Mouse (Mus musculus) cerebellum, postnatal 14 days (tissue): ENCODE measurements around the gene Plaur.
"Not testable (repeated sequence)": the region's sequence is repeated elsewhere in the genome, so short reads cannot be mapped to it uniquely, and the experiment has no call there.

Experiments used
- DNase-seq, 2 experiments: peaks; one replicate each; pipeline ENCODE4 v3.0.0; 2021; ENCODE audit warnings: mixed read lengths in 2 of 2

Gene Plaur

DNA sequence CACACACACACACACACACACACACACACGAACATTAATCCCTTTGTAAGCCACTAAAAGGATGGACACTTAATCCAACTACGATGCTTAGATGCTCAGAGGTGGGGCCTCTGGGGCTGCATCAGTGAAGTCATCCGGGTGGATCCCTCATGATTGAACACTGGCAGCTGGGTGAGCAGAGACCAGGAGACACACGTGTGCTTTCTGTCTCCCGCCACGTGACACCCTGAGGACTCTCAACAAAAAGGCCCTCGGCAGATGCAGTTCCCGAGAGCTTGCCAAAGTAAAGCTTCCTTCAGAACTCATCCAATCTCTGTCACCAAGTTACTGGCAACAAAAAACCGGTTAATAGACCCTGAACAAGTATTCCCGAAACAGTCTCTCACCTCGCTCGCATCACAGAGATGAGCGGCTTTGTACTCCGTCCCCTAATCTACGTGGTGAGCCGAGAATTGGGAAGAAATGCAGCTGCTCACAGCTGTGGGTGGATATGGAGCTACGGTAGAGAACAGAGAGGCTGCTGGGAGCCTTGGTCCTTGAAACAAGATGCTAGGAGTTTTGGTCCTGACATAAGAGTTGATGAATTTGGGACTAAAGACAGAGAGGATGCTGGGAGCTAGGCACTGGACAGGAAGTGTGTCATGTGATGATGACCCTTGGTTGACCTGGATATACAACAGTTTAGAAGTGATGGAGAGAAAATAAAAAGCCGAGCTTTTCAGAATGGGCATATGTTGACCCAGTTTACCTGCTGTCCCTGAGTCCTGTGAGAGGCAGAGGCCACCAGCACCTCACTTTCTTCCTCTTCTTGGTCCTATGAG lies 18.0 kb downstream of the Plaur start:
- DNase-seq: no peak

GRCm38 (mm10) chr7:24480986-24481473 lies 18.7 kb downstream of the Plaur start:
- no peak for DNase-seq

GRCm38 (mm10) chr7:24481474-24482207 lies 19.4 kb downstream of the Plaur start, which contains the start of gene Cadm4:
Gene Cadm4, plus strand, starts transcription at chr7:24482023.
- DNase-seq: peak; percentile 97

DNA sequence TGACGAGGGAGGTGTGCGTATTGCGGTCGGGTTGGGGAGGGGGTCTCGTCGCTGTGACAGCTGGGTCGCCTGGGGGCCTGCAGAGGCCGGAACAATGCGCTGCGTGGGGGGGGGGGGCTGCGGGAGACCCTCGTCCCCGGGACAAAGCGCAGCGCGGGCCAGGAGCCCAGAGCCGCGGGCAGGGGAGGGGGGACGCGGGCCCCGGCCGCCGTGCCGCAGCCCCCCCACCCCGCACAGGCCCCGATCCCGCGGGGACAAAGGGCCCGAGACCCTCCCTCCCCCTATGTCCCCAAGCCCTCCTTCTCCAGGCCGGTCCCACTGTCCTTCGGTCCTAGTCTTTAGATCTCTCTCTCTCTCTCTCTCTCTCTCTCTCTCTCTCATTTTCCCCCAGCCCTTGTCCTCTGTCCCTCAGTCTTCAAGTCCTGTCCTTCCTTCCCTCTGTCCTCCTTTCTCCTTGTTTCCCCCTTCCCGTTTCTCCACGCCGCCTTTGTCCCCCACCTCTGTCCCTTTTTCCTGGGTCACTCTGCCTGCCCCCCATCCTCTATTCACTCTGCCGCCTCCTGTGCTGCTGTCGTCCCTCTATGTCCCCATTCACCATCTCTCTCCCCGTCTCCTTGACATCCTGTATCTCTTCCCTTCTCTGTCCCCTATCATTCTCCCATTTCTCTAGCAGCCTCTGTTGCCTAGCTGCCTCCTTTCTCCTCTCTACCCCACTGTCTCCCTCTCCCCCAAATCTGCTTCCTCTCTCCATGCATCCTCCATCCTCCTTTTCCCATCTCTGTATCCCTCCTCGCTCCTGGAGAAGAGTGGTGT lies 20.1 kb downstream of the Plaur start:
- no peak for DNase-seq

- not testable (repeated sequence) for DNase-seq
Observed at GRCm38 (mm10) chr7:24483291-24483690, 21.0 kb downstream of the Plaur start.

- DNase-seq: no peak
Observed at GRCm38 (mm10) chr7:24485481-24485880, 23.2 kb downstream of the Plaur start.

DNA sequence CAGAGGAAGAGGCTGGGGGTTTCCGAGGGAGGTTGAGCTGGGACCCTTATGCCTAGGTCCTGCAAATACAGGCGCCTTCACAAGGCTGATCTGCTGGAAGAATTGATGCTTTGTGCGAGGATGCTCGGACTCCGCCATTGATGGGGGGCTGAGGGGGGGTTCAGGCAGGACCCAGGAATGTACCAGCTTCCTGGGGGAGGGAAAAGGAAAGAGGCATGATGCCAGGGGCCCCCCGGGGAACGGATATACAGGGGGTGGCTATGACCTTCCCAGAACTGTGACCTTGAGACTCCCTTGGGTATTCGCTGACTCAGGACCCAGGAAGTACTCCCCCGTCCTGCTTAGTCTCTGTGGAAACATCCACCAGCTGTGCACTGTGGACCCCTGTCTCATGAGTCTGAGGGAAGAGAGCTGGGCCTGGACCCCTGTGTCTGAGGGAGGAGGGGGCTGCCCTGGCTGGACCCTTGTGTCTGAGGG lies 24.4 kb downstream of the Plaur start:
- peak in 1 of 2 experiments; percentile 56 for DNase-seq

GRCm38 (mm10) chr7:24487403-24487802 lies 25.1 kb downstream of the Plaur start:
- DNase-seq: no peak

- peak; percentile 60 to 69 for DNase-seq
Observed at GRCm38 (mm10) chr7:24488303-24488702, 26.0 kb downstream of the Plaur start.

- no peak for DNase-seq
Observed at GRCm38 (mm10) chr7:24499856-24500577, 37.7 kb downstream of the Plaur start.

DNA sequence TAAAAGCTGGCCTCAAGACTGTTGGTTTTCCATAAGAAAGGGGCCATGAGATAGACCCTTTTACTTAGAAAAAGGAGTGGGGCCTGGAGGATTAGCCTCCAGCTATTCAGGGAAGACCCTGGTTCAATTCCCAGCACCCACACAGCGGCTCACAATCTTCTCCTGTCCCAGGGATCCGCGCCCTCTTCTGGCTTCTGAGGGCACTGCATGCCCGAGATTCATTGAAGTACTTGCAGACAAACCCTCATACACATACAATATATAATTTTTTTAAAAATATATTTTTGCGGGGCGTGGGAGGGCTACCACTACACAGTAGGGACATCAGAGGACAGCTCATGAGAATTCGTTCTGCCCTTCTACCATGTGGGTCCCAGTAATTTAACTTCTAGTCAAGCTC lies 38.6 kb downstream of the Plaur start:
- peak; percentile 54 to 81 for DNase-seq

DNA sequence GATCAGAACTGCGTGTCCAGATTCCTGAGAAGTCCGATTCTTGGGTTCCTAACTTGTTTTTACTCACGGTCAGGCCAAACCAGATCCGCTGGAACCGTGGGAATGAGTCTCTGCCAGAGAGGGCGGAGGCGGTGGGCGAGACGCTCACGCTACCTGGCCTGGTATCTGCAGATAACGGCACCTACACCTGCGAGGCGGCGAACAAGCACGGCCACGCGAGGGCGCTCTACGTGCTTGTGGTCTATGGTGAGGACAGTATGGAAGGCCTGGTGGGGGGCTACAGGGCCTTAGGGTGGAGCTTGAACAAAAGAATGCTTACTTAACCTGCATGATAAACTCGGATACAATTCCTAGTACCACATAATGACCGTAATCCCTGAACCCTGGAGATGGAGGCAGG lies 39.2 kb downstream of the Plaur start:
- peak; percentile 63 to 70 for DNase-seq

DNA sequence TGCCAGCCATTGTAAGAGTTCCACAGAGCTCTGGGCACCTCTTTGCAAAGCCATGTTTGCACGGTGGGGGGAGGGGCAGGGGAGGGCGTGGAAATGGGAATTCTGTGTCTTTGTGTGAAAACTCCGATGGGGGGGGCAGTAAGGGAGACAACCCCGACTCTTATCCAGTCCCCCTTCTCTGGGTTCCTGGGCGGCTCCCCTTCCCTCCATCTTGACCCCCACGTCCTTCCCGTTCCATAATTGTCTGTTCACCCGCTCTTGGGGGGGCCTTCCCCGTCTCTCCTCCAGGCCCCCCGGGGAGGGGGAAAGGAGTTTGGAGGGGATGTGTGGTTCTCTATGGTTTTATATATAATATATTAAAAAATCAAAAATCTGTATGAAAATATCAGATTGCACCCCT lies 41.7 kb downstream of the Plaur start:
- no peak for DNase-seq

DNA sequence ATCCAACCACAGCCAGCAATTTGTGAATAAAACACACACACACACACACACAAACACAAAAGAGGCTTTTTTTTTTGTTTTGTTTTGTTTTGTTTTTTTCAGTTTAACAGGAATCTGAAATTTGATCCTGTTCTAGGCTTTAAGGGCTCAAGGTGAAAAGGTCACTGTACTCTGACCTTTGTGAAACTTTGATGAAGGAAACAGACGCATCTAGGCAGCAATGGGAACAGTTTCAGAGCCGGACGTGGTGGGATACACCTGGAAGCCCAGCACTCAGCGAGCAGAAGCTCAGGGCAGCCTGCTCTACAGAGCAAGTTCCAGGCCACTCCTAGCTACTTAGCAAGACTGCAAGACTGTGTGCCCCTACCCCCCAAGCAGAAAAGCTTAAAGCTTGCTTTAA lies 42.6 kb downstream of the Plaur start:
- DNase-seq: no peak

GRCm38 (mm10) chr7:24505447-24506064 lies 43.3 kb downstream of the Plaur start:
- peak; percentile 35 to 49 for DNase-seq

DNA sequence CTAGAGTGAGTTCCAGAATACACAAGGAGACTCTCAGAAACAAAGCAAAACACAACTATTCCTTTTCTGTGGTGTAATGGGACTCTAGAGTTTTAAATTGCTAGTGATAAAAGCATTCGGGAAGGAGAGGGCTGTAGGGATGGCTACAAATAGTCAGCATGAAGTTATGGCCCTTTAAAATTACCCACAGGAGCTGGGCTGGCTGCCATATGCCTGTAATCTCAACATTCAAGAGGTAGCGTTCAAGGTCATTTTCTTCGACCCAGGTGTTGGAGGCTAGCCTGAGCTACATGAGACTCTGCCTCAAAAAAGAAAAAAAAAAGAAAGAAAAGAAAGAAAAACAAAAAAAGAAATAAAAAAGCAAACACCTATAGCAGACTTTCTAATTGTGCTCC lies 43.8 kb downstream of the Plaur start:
- peak; percentile 71 to 73 for DNase-seq

GRCm38 (mm10) chr7:24506476-24506837 lies 44.2 kb downstream of the Plaur start:
- peak; percentile 87 to 91 for DNase-seq

DNA sequence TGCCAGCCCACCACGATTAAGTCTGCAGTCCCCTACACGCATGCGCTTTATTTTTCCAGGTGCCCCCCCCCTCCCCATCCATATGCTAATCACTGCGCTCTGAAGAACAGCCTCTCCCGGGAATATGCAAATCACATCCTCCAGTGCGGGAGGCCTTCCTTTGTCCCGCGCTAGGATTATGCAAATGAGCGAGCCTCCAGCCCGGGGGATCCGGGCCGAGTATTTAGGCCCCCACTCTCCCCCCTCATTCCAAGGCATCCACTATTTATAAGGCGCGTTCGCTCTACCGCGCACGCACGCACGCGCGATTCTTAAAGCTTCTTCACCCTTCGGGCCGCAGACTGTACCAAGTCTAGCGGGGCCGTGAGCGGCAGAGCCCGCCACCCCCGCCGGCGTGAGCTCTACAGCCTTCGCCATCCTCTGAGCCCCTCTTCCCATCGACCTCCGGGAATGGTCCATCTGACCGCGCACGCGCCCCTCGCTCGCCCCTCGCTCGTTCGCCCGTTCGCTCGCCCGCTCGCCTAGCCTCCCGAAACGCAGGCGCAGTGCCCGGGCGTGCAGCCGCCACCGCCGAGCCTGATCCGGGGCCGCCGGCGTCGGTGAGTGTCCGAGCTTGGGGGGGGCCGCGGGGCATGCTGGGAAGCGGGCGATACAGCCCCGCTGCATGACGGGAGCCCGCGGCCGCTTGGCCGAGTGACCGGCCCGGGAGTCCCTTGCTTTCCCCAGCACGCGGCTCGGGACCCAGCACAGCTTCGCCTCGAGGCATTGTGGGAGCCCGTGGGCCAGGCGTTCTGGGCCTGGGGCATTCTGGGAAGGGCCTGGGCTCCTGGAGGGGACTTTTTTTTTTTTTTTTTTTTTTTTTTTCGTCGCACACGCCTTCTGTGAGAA lies 44.8 kb downstream of the Plaur start, which contains the start of gene Zfp428:
Gene Zfp428, plus strand, starts transcription at position 169 of the 888 bp plus-strand sequence.
- DNase-seq: peak; percentile 93 to 94

GRCm38 (mm10) chr7:24507726-24508114 lies 45.4 kb downstream of the Plaur start:
- DNase-seq: no peak

DNA sequence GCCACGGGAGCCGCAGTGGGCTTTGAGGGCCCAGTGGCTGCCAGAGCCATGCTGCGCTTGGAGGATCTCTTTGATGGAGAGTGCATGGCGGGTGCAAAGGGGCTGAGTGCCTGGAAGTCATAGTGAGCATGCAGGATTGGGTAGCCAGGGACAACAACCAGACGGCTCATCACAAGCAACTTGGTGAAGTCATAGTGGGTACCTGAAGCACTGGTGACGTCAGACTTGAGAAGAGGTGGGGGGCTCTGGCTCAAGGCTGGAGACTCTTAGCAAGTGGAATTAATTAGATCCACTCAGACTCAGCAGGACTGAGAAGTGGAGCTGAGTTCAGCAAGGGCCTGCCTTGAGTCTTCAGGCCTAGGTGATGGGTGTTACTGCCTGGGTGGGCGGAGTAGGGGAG lies 50.1 kb downstream of the Plaur start, which contains the start of gene AC161166.1:
Gene AC161166.1, minus strand, starts transcription at position 101 of the 400 bp plus-strand sequence.
- DNase-seq: no peak
